Mouse (Mus musculus): ENCODE data around the gene Scin. TPM values are rescaled to one million over a fixed set of nuclear protein-coding genes. Genes with fewer than 3 reads are reported as not detected.

The Scin gene
- 0.43 and 0.79 TPM in 2 replicates for polyA plus RNA-seq (2015; fragmentation: Nextera tagmentation; extraction: Ambion mirVana)

DNA sequence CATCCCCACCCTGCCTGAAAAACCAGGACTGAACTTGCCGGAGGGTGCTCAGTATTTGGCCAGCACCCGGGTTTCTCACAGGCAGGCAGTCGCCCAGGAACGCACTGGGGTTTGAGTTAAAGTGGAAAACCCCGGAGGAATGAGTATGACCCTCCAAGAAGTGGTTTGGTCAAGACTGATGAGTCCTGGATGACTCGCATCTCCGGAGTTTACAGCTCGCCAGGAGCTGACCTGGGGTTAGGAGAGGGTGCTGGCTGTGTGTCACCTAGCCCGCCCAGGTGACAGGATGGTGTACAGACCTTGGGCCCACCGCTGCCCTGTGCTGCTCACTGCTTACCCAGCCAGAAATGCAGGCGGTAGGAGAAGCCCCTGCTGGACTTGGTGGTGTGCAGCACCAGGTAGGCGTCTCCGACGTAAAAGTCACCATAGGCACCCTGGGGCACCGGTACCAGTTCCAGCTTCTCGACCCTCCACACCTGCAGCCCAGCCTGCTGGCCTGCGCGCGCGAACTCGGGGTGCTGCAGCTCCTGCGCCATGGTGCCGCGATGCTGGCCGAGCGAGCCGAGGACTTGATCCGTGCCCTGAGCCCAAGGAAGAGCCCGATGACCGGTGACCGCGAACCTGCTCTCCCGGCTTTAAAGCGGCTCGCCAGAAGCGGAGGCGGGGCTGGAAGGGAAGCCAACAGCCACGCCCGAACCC is at the start of gene Scin:
Scin (minus strand) TSS at position 656 of the 699 bp plus-strand sequence.

GRCm38 (mm10) chr12:40037876-40038463 is 96.1 kb downstream of the Scin start, which contains the start of gene Arl4a:
Gene Arl4a (minus strand): TSS chr12:40038025.

Other genes starting within 250 kb of the Scin start
- 99.3 and 107 TPM in 2 replicates for gene Arl4a, start 96.2 kb downstream of the Scin start, polyA plus RNA-seq (2015; fragmentation: Nextera tagmentation; extraction: Ambion mirVana)
- gene Lsmem1, start 65.3 kb upstream of the Scin start, polyA plus RNA-seq (2015; fragmentation: Nextera tagmentation; extraction: Ambion mirVana), result 0.10 and 0.11 TPM in 2 replicates
- 77.2 and 79.3 TPM in 2 replicates for gene Ifrd1, start 114.3 kb upstream of the Scin start, polyA plus RNA-seq (2015; fragmentation: Nextera tagmentation; extraction: Ambion mirVana)